Comparison of ENCODE assay signal across 11 mouse cellular contexts in the genomic region with DNA sequence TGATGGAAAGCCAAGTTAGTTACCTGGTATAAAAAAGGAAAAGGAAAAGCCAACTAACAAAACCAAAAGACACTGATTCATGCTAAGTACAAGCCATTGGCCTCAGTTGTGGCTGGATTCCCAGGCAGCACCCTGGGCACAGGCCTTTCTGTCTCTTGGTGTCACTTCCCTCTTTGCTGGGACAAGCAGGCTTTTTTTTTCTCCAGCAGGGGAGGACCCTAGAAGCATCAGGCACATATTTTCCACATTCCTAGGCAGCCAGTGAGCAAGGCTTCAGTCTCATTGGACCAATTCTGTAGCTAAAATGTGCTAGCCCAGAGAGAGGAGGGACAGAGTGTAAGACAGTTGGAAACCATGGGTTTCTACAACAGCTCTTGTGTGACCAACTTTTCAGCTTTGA. TPM values are rescaled to one million over a fixed set of nuclear protein-coding genes. Genes with fewer than 3 reads are reported as not detected.
DNase-seq lines count a peak whose midpoint lies in the region; ATAC-seq and TF ChIP-seq lines count a peak whose summit lies in the region.
"Had no signal": no experiment of that assay in that cellular context is flagged by ENCODE, and none has a peak within 500 bp of the region (broad histone marks: within the 10 kb centered on the region; RNA-seq: fewer than 3 reads in every experiment).

No protein-coding gene starts in this region.

- ATAC-seq in heart, postnatal 0 days (ENCODE audit: insufficient read depth, low read depth) = no peak
- ATAC-seq in midbrain, embryonic 13.5 days = no peak

- no peak for TF ChIP-seq CTCF in heart, postnatal 0 days (IDR thresholded peaks at IDR 0.05; ENCODE audit: low read depth)

- H3K4me2 ChIP-seq in heart, postnatal 0 days (ENCODE audit: low read depth, low read length) = no peak overlapping the region
- no peak overlapping the region for H3K4me2 ChIP-seq in midbrain, embryonic 13.5 days (replicated peaks)
- H3K4me2 ChIP-seq: limb, embryonic 15.5 days had no signal

- H3K4me1 ChIP-seq in heart, postnatal 0 days (ENCODE audit: control insufficient read depth, insufficient read depth) = peaks cover 27% of the 10 kb centered on the region
- H3K4me1 ChIP-seq in midbrain, embryonic 13.5 days (replicated peaks) = peaks cover 20% of the 10 kb centered on the region

- H3K9me3 ChIP-seq in heart, postnatal 0 days (replicated peaks; ENCODE audit: control insufficient read depth, low read length) = no peaks in the 10 kb centered on the region
- no peaks in the 10 kb centered on the region for H3K9me3 ChIP-seq in midbrain, embryonic 13.5 days
- H3K9me3 ChIP-seq: limb, embryonic 15.5 days had no signal

- no peaks in the 10 kb centered on the region for H3K36me3 ChIP-seq in heart, postnatal 0 days (replicated peaks; ENCODE audit: control insufficient read depth, insufficient read depth, low read length)
- no peaks in the 10 kb centered on the region for H3K36me3 ChIP-seq in midbrain, embryonic 13.5 days
- H3K36me3 ChIP-seq: limb, embryonic 15.5 days had no signal

- H3K27me3 ChIP-seq in heart, postnatal 0 days (ENCODE audit: control insufficient read depth, insufficient read depth, low read length) = no peaks in the 10 kb centered on the region
- no peaks in the 10 kb centered on the region for H3K27me3 ChIP-seq in midbrain, embryonic 13.5 days
- H3K27me3 ChIP-seq: limb, embryonic 15.5 days had no signal

- intact Hi-C loops in heart, postnatal 10 days (cut with DNase I) = no loop called here

- DNase-seq in heart, adult 8-10 months (ENCODE audit: low spot score) = peak; percentile 26
- no peak for DNase-seq in heart, postnatal 10 days
- DNase-seq in lung, postnatal 10 days = peak; percentile 51
- DNase-seq in lung, postnatal 25 days (ENCODE audit: low spot score) = no peak
- peak; percentile 36 for DNase-seq in heart, postnatal 0 days (ENCODE audit: low spot score)
- DNase-seq in left cerebral cortex, adult 8-10 months (ENCODE audit: low spot score in 2 of 2) = no peak
- DNase-seq in right cerebral cortex, postnatal 4 days = no peak
- DNase-seq: gastrocnemius, postnatal 25 days; spleen, adult 18-20 months had no signal

- H3K27ac ChIP-seq in heart, postnatal 0 days (ENCODE audit: low read depth) = peak overlapping the region; percentile 85
- H3K27ac ChIP-seq in midbrain, embryonic 13.5 days = no peak overlapping the region
- H3K27ac ChIP-seq: limb, embryonic 15.5 days had no signal

- no peak overlapping the region for H3K9ac ChIP-seq in heart, postnatal 0 days (replicated peaks; ENCODE audit: low read depth, low read length)
- H3K9ac ChIP-seq in midbrain, embryonic 13.5 days (replicated peaks) = no peak overlapping the region
- H3K9ac ChIP-seq: limb, embryonic 15.5 days had no signal

- no peak for TF ChIP-seq EP300 in heart, postnatal 0 days (IDR thresholded peaks at IDR 0.05; ENCODE audit: low read depth)

- no peak overlapping the region for H3K4me3 ChIP-seq in heart, postnatal 0 days (ENCODE audit: low read depth, low read length)
- no peak overlapping the region for H3K4me3 ChIP-seq in midbrain, embryonic 13.5 days (replicated peaks)
- H3K4me3 ChIP-seq: limb, embryonic 15.5 days had no signal

RNA-seq across cellular contexts. Expression of a gene that starts 6.0 kb away (rescaled TPM):
- total RNA-seq in heart, adult 8-10 months (2022) = 100 to 1,000 TPM; 828 to 896 (median 874) TPM
- 100 to 1,000 TPM; 417 to 438 TPM for total RNA-seq in heart, postnatal 10 days (2021)
- 385 and 413 TPM in 2 replicates for total RNA-seq in heart, postnatal 0 days (2014; rRNA removed; ENCODE audit: low replicate concordance)
- polyA plus RNA-seq in heart, postnatal 0 days (2015; fragmentation: Nextera tagmentation; extraction: Ambion mirVana) = 272 and 278 TPM in 2 replicates
- total RNA-seq in left cerebral cortex, adult 8-10 months (2022) = 100 to 1,000 TPM; 130 to 147 (median 140) TPM
- polyA plus RNA-seq in midbrain, embryonic 13.5 days (2015; fragmentation: Nextera tagmentation; extraction: Ambion mirVana) = 304 and 319 TPM in 2 replicates

Comparison
In these comparisons a context has a peak if more than half of its experiments do, and no peak if none do; other contexts are left out.
1. DNase-seq: peak in heart, adult 8-10 months (single experiment), lung, postnatal 10 days (single experiment) and heart, postnatal 0 days (single experiment); none in heart, postnatal 10 days (0 of 2), lung, postnatal 25 days (single experiment), left cerebral cortex, adult 8-10 months (0 of 2) and right cerebral cortex, postnatal 4 days (single experiment).